Mouse (Mus musculus) ES-Bruce4 (cell line): ENCODE data around the gene Itga5. TPM values are rescaled to one million over a fixed set of nuclear protein-coding genes. Genes with fewer than 3 reads are reported as not detected.

ENCODE experiments used
- H3K27ac ChIP-seq: 2 replicates; pipeline ENCODE4 v1.5.1; 2012; ENCODE audit warnings: low read length, inconsistent platforms; ENCODE audit not compliant: insufficient read depth
- H3K27me3 ChIP-seq: 2 replicates; pipeline ENCODE4 v1.6.1; 2012; ENCODE audit warnings: mild to moderate bottlenecking, low read length, inconsistent platforms; ENCODE audit not compliant: control insufficient read depth, poor library complexity, insufficient read depth, severe bottlenecking
- H3K36me3 ChIP-seq: 2 replicates; pipeline ENCODE4 v1.6.1; 2012; ENCODE audit warnings: inconsistent platforms, mild to moderate bottlenecking, low read length, moderate library complexity; ENCODE audit not compliant: control insufficient read depth, poor library complexity, insufficient read depth, severe bottlenecking
- H3K4me1 ChIP-seq: one replicate; pipeline ENCODE4 v1.8.1; 2011; ENCODE audit warnings: low read length; ENCODE audit not compliant: control insufficient read depth, insufficient read depth
- H3K4me3 ChIP-seq: 2 replicates; pipeline ENCODE4 v1.5.1; 2011; ENCODE audit warnings: low read depth, mild to moderate bottlenecking, low read length
- H3K9ac ChIP-seq: 2 replicates; pipeline ENCODE4 v1.6.1; 2012; ENCODE audit warnings: low read depth, mild to moderate bottlenecking, inconsistent platforms; ENCODE audit not compliant: poor library complexity, severe bottlenecking
- H3K9me3 ChIP-seq: replicated peaks from 2 replicates; pipeline ENCODE4 v1.6.1; 2012; ENCODE audit warnings: mild to moderate bottlenecking, low read length, inconsistent platforms; ENCODE audit not compliant: control insufficient read depth, poor library complexity, insufficient read depth, severe bottlenecking
- CTCF ChIP-seq: IDR thresholded peaks from one replicate; pipeline ENCODE4 v1.8.1; 2011; ENCODE audit warnings: low read depth, low read length
- EP300 ChIP-seq: IDR thresholded peaks from 2 replicates; pipeline ENCODE4 v1.6.1; 2011; ENCODE audit warnings: low read depth, low read length; ENCODE audit not compliant: insufficient read depth
- POLR2A ChIP-seq: IDR thresholded peaks from one replicate; pipeline ENCODE4 v1.8.1; 2011; ENCODE audit warnings: low read length; ENCODE audit not compliant: insufficient read depth
- polyA plus RNA-seq: library from polyadenylated mRNA; stranded (reverse); fragments of >200 nt; gene quantifications from 2 replicates; pipeline ENCODE4 v1.2.4, GENCODE M21; 2011; ENCODE audit warnings: low read depth; ENCODE audit not compliant: missing spikeins, insufficient read depth, insufficient read length

Gene Itga5
- polyA plus RNA-seq, 1 experiment, result 35.6 TPM

GRCm38 (mm10) chr15:103368179-103368940, 1.8 kb upstream of the Itga5 start:
- H3K36me3 ChIP-seq, result no peaks in the 10 kb centered on the region
- H3K27ac ChIP-seq, result no peak overlapping the region
- H3K4me3 ChIP-seq, result no peak overlapping the region
- H3K27me3 ChIP-seq, result no peaks in the 10 kb centered on the region
- H3K9ac ChIP-seq, result no peak overlapping the region
- no peaks in the 10 kb centered on the region for H3K9me3 ChIP-seq
- TF ChIP-seq EP300 (no peak), CTCF (no peak), POLR2A (no peak)
- H3K4me1 ChIP-seq, result peaks cover 6% of the 10 kb centered on the region

- Histone ChIP-seq H3K4me3 (peak overlapping the region; percentile 97), H3K4me1 (peaks cover 6% of the 10 kb centered on the region), H3K27me3 (no peaks in the 10 kb centered on the region), H3K9ac (peak overlapping the region; percentile 97), H3K36me3 (no peaks in the 10 kb centered on the region), H3K9me3 (no peaks in the 10 kb centered on the region), H3K27ac (peak overlapping the region; percentile 23; the same call in 1 of the 2 replicates)
- 0 out of 2 replicates have a peak, but pooled peaks have one; percentile 39 for TF ChIP-seq EP300
- no peak for TF ChIP-seq POLR2A
- no peak for TF ChIP-seq CTCF
Observed at GRCm38 (mm10) chr15:103365471-103366375, 840 bp downstream of the Itga5 start.

GRCm38 (mm10) chr15:103364761-103365160, 1.8 kb downstream of the Itga5 start:
- Histone ChIP-seq H3K27ac (peak overlapping the region; percentile 67), H3K4me3 (peak overlapping the region; percentile 97), H3K36me3 (no peaks in the 10 kb centered on the region), H3K9me3 (no peaks in the 10 kb centered on the region), H3K27me3 (no peaks in the 10 kb centered on the region), H3K9ac (peak overlapping the region; percentile 97), H3K4me1 (peaks cover 3% of the 10 kb centered on the region)
- TF ChIP-seq POLR2A, result no peak
- TF ChIP-seq EP300, result no peak
- no peak for TF ChIP-seq CTCF

GRCm38 (mm10) chr15:103363809-103364208, 2.8 kb downstream of the Itga5 start:
- peak overlapping the region; percentile 67 for H3K27ac ChIP-seq
- H3K4me1 ChIP-seq, result peaks cover 4% of the 10 kb centered on the region
- no peak overlapping the region for H3K4me3 ChIP-seq
- H3K36me3 ChIP-seq, result no peaks in the 10 kb centered on the region
- TF ChIP-seq POLR2A (no peak), EP300 (peak; percentile 80), CTCF (no peak)
- no peaks in the 10 kb centered on the region for H3K27me3 ChIP-seq
- H3K9ac ChIP-seq, result no peak overlapping the region
- no peaks in the 10 kb centered on the region for H3K9me3 ChIP-seq

GRCm38 (mm10) chr15:103362950-103363349, 3.6 kb downstream of the Itga5 start:
- Histone ChIP-seq H3K27me3 (no peaks in the 10 kb centered on the region), H3K4me3 (no peak overlapping the region), H3K27ac (no peak overlapping the region), H3K36me3 (no peaks in the 10 kb centered on the region), H3K9ac (no peak overlapping the region), H3K4me1 (peaks cover 4% of the 10 kb centered on the region), H3K9me3 (no peaks in the 10 kb centered on the region)
- no peak for TF ChIP-seq EP300
- no peak for TF ChIP-seq CTCF
- TF ChIP-seq POLR2A, result no peak

- H3K4me1 ChIP-seq, result peaks cover 2% of the 10 kb centered on the region
- H3K36me3 ChIP-seq, result no peaks in the 10 kb centered on the region
- TF ChIP-seq CTCF, result no peak
- TF ChIP-seq EP300, result no peak
- no peak for TF ChIP-seq POLR2A
- H3K9ac ChIP-seq, result no peak overlapping the region
- H3K4me3 ChIP-seq, result no peak overlapping the region
- no peak overlapping the region for H3K27ac ChIP-seq
- no peaks in the 10 kb centered on the region for H3K27me3 ChIP-seq
- no peaks in the 10 kb centered on the region for H3K9me3 ChIP-seq
Observed at GRCm38 (mm10) chr15:103362333-103362732, 4.2 kb downstream of the Itga5 start.
